Mouse (Mus musculus) B cell, adult 2 months (primary cell): Measurements from ENCODE around the gene Wdr63.
"Not testable (repeated sequence)": the region's sequence is repeated elsewhere in the genome, so short reads cannot be mapped to it uniquely, and the experiment has no call there.

Experiments
- DNase-seq, 2 experiments: peaks; one replicate each; pipeline ENCODE4 v3.0.0; 2022

Gene Wdr63

DNA sequence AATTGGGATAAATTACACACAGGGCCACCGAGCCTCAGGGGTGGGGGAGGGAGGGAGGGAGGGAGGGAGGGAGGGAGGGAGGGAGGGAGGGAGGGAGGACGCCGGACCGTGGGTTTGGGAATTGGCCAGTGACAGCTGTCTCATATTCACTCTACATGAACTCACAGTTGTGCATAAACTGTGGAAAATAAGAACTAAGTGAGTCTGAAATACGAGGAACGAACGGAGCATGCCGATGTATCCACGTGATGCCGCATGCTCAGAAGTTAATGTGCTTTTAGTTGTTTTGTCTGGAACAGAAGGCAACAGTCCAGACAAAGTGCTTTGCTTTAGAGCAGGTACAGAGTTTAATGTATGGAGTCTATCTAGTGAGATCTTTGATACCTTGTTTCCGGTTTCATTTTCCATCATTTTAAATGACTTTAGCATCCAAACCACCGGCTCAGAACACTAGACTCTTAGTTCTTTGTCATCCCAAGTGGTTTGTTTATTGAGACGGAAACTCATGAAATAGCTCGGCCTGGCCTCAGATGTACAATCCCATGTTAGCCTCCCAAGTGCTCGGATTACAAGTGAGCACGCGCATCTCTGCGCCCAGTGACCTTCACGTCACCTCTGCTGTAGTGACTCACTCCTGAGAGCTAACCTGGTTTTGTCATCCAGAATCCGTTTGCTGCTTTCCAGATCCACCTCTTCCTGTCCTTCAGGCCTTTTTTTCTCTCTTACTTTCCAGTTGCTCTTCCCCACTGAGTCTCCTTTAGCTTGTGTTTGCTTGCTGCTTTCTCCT, 97.9 kb downstream of the Wdr63 start:
- no peak for DNase-seq

DNA sequence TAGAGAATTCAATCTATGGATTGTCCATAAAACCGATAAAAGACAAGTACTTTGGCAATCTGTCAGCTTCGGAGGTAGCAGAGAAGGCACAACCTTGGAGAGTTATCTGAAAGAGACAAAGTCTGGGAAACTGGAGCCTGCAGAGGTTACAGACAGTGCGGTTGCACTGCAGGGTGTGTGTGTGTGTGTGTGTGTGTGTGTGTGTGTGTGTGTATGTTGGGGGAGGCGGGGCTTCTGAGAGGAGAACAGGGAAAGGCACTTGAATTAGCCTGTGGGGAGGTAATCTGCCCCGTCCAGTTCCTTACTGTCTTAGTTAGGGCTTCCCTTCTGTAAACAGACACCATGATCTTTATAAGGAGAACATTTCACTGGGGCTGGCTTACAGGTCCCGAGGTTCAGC, 100.1 kb downstream of the Wdr63 start:
- no peak for DNase-seq

DNA sequence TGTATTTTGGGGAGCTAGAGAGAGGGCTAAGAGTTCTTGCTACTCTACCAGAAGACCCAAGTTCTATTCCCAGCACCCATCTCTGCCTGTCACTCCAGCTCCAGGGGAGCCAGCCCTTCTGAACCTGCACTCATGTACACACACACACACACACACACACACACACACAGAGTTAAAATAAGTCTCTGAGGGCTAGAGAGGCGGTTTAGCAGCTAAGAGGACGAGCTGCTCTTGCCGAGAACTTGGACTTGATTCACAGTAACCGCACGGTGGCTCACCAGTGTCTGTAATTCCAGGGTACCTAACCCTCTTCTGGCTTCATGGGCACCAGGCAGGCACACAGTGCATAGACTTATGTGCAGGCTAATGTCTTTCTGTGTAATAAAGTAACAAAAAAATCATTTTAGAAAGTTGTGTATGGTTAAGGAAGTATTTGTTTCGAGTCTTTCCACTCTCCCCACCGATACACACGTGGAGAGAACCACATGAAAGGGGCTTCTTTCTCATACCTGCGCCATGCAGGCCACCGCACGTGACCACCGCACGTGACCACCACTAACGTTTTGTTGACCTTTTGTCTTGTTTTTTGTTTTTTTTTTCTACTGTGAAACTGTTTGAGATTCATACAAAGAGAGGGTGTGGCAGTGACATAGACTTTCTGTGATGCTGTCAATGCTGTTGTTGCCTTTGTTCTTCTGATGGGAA, 103.4 kb downstream of the Wdr63 start:
- no peak for DNase-seq

DNA sequence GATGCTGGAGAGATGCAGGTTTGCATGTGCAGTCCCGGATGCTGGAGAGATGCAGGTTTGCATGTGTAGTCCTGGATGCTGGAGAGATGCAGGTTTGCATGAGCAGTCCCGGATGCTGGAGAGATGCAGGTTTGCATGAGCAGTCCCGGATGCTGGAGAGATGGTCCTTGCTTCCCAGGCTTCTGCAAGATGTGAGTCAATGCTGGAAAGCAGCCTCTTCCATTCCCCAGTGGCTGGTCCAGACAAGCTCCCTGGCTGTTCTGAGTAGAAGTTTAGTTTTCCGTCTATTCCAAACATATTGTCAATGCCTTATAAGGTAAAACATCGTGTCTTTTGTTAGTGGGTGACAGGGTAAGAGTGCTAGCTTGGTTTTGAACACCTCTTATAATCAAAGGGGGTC, 111.4 kb downstream of the Wdr63 start:
- DNase-seq: not testable (repeated sequence)

DNA sequence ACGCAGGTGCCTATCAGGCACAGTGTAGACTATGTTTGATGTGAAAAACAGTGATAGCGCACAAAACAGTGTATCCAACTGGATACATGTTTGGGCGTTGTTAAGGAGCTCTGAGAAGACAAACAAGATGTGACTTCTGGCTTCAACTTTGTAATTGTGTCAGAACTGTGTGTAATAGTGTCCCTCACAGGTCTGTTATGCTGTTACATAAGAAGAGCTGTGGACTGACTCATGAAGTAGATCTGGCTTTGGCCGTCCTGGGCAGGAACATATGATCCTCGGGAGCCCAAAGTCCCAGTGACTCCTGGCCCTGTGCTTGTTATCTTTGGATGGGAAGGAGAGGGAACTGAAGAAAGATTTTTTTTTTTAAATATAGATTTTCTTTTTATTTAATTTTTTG, 112.4 kb downstream of the Wdr63 start:
- no peak for DNase-seq

DNA sequence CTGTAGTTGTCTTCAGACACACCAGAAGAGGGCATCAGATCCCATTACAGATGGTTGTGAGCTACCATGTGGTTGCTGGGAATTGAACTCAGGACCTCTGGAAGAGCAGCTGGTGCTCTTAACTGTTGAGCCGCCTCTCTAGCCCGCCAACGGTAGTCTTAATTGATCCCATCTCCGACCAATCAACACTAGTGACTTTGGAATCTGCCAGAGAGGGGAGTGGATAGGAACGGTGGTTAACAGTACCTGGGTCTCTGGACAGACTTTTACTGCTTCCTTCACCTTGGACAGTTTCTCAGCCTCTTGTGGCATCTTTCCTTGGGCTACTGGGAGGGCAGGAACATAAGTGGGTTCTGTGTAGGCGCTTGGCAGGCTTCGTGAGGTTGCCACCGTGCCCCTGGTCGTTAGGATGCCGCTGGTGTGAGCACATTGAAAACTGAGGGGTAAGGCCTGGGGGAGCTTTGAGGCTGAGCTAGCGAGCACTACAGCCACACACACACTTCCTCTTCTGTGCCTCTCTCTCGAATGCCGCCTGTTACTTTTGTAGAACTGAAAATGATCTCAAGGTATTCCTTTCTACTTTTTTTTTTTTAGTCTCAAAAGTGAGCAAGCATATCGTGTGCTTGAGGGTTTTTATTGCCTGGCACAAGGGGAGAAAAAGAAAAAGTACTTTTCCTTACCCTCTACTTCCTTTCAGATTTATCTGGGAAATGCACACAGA, 114.3 kb downstream of the Wdr63 start:
- peak; percentile 17 for DNase-seq

DNA sequence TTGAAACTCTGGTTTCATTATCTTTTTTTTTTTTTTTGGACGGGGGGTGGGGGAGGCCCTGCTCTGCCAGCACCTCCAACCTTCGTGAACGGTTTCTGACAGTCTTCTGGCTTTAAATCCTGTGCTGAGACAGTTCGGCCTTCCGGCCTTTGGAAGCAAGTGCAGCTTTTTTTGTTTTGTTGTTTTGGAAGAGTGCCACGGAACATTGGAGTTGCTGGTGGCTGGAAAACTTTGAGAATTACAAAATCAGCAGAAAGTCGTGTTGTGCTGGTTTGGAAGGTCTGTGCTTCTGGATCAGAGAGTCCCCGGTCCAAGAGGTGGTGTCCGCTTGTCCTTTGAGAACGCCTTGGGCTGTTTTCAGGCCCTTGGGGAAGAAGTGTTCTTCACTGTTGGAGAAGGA, 115.1 kb downstream of the Wdr63 start:
- no peak for DNase-seq

DNA sequence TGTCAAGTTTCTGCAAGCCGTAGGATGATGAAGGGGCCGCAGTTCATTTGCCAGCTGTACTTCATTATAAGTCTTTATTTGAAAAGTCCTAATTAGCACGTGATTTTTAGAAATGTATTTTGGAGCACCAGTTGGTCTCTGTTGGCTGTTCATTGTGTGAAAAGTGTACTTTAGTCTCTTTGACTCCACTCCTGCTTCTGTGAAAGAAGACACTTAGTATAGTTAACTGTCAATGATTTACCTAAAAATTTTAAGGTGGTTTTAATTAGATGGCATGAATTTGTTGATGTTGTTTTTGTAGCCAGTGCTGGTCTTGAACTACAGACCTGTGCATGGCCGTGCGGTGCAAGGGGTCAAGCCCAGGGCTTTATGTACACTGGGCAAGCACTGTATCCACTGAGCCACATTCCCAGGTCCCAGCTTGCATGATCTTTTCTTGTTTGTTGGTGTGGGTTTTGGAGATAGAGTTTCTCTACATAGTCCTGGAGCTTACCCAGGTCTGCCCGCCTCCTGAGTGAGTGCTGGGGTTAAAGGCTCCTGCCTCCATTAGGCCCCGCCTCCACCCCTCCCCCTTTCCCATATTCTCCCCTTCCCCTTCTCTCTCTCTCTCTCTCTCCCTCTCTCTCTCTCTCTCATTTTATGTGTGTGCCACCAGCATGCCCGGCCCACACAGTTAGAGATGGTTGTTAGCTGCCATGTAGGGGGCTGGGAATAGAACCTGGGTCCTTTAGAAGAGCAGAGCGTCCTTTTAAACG, 115.8 kb downstream of the Wdr63 start:
- DNase-seq: no peak

DNA sequence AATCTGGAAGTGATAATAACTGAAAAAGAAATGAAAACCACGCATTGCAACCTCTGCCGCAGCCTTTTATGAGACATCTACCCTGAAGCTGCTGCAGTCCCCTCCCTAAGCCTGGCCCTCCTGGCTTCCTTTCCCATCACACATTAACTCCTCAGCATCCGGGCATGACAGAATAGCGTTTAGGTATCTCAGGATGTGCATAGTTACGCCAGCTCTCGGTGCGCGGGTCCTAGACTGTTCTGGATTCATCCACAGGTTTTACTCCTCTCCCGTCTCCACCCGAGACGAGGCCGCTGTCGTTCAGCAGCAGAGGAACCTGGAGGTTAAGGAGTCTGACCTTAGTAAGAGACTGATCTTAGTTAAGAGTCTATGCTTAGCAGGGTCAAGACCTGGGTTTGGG, 116.8 kb downstream of the Wdr63 start:
- DNase-seq: no peak
